15 mouse cellular contexts compared by ENCODE assay signal in the genomic region with DNA sequence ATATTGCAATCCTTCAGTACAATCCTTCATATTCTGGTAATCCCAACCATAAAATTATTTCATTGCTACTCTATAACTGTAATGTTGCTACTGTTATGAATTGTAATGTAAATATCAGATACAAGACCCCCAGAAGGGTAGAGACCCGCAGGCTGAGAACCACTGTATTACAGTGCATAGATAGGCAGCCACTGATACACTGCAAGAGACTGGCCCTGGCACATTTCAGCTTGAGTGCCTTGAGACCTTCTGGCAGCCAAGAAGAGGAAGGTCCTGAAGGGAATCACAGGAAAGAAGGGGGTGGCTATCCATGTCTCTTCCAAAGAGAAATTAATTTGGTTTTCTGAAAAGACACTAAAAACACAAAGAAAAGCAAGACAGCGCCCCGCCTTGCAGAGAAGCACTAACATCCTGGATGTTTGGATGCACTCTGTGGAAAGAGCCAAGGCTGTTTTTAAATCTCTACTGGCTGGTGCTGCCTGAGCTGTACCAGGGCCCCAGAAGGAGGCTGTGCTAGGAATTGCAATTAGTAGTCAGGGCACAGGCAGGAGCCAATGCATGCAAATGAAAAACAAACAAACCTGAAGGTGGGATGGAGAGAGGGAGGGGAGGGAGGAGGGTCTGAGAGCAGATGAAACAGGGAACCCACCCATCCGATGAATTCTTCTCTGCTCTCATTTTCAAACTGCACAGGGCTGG.
DNase-seq lines count a peak whose midpoint lies in the region; ATAC-seq and TF ChIP-seq lines count a peak whose summit lies in the region.
"Had no signal": no experiment of that assay in that cellular context is flagged by ENCODE, and none has a peak within 500 bp of the region (broad histone marks: within the 10 kb centered on the region; RNA-seq: fewer than 3 reads in every experiment).

No protein-coding gene starts in this region.

- no peak overlapping the region for H3K4me3 ChIP-seq in kidney, embryonic 14.5 days (ENCODE audit: low read length)
- H3K4me3 ChIP-seq in hindbrain, postnatal 0 days (ENCODE audit: low read length): no peak overlapping the region

- no peaks in the 10 kb centered on the region for H3K9me3 ChIP-seq in kidney, embryonic 14.5 days (ENCODE audit: control insufficient read depth, low read length)
- no peaks in the 10 kb centered on the region for H3K9me3 ChIP-seq in hindbrain, postnatal 0 days (ENCODE audit: low read length)

- DNase-seq in kidney, adult 8-10 months: no peak
- DNase-seq in right cerebral cortex, postnatal 10 days (ENCODE audit: low spot score in 2 of 2): peak; percentile 42 to 48
- no peak for DNase-seq in right cerebral cortex, postnatal 36 days (ENCODE audit: low spot score in 2 of 2)
- DNase-seq in hindbrain, postnatal 0 days (ENCODE audit: low spot score): peak; percentile 59
- peak; percentile 11 for DNase-seq in right cerebral cortex, postnatal 4 days
- DNase-seq in adrenal gland, adult 2 months: no peak
- DNase-seq in lung, postnatal 36 days: no peak
- DNase-seq: adrenal gland, postnatal 25 days; gastrocnemius, postnatal 14 days; thymus, postnatal 25 days had no signal

- peak; percentile 7; the same call in 1 of the 2 replicates for TF ChIP-seq CTCF in hindbrain, postnatal 0 days (IDR thresholded peaks at IDR 0.05; ENCODE audit: low read depth)

- 60% methylated on average over 4 of the region's 4 CpGs for WGBS in kidney, embryonic 14.5 days
- 56% methylated on average over 4 of the region's 4 CpGs for WGBS in hindbrain, postnatal 0 days

- H3K4me2 ChIP-seq in kidney, embryonic 14.5 days (replicated peaks; ENCODE audit: low read depth, low read length): no peak overlapping the region
- no peak overlapping the region for H3K4me2 ChIP-seq in hindbrain, postnatal 0 days (ENCODE audit: low read depth, low read length)

- H3K27ac ChIP-seq in kidney, embryonic 14.5 days (ENCODE audit: low read depth, low read length): no peak overlapping the region
- peak overlapping the region; percentile 56 for H3K27ac ChIP-seq in hindbrain, postnatal 0 days
- H3K27ac ChIP-seq: liver, embryonic 14.5 days had no signal

- H3K27me3 ChIP-seq in kidney, embryonic 14.5 days (ENCODE audit: control insufficient read depth, insufficient read depth, low read length): no peaks in the 10 kb centered on the region
- H3K27me3 ChIP-seq in hindbrain, postnatal 0 days (ENCODE audit: insufficient read depth, low read length): no peaks in the 10 kb centered on the region

- peaks cover 4% of the 10 kb centered on the region; the same call in 1 of the 2 replicates for H3K4me1 ChIP-seq in kidney, embryonic 14.5 days (ENCODE audit: control insufficient read depth, insufficient read depth, low read length)
- no peaks in the 10 kb centered on the region; the same call in 1 of the 2 replicates for H3K4me1 ChIP-seq in hindbrain, postnatal 0 days (ENCODE audit: insufficient read depth, low read length)

- ATAC-seq in kidney, embryonic 14.5 days (ENCODE audit: low FRiP score, low TSS enrichment): peak; percentile 82; the same call in 1 of the 2 replicates
- ATAC-seq in hindbrain, postnatal 0 days: peak; percentile 86
- ATAC-seq: CD4-positive, CD25-positive, alpha-beta regulatory T cell, adult 4 months; intestine, postnatal 0 days; Patski had no signal

- no peaks in the 10 kb centered on the region for H3K36me3 ChIP-seq in kidney, embryonic 14.5 days (ENCODE audit: control insufficient read depth, insufficient read depth, low read length)
- no peaks in the 10 kb centered on the region for H3K36me3 ChIP-seq in hindbrain, postnatal 0 days (ENCODE audit: insufficient read depth, low read length)

- H3K9ac ChIP-seq in kidney, embryonic 14.5 days (ENCODE audit: low read depth, low read length): no peak overlapping the region
- H3K9ac ChIP-seq in hindbrain, postnatal 0 days (replicated peaks; ENCODE audit: low read length): no peak overlapping the region
- H3K9ac ChIP-seq: liver, embryonic 14.5 days had no signal

Comparison
In these comparisons a context has a peak if more than half of its experiments do, and no peak if none do; other contexts are left out.
1. DNase-seq: peak in right cerebral cortex, postnatal 10 days (2 of 2), hindbrain, postnatal 0 days (single experiment) and right cerebral cortex, postnatal 4 days (single experiment); none in kidney, adult 8-10 months (0 of 2), right cerebral cortex, postnatal 36 days (0 of 2), adrenal gland, adult 2 months (single experiment) and lung, postnatal 36 days (single experiment).